Mouse (Mus musculus) erythroblast, embryonic 14.5 days (primary cell): ENCODE measurements around the gene Xylt1. TPM values are rescaled to one million over a fixed set of nuclear protein-coding genes. Genes with fewer than 3 reads are reported as not detected.

ENCODE experiments used
- H3K27me3 ChIP-seq: 2 replicates; pipeline ENCODE4 v1.6.1; 2012; ENCODE audit warnings: inconsistent platforms; ENCODE audit not compliant: control insufficient read depth
- H3K36me3 ChIP-seq: 2 replicates; pipeline ENCODE4 v1.6.1; 2012; ENCODE audit warnings: mild to moderate bottlenecking, inconsistent platforms; ENCODE audit not compliant: control insufficient read depth
- H3K4me1 ChIP-seq: 2 replicates; pipeline ENCODE4 v1.6.1; 2012; ENCODE audit warnings: inconsistent platforms; ENCODE audit not compliant: control insufficient read depth
- H3K4me3 ChIP-seq: replicated peaks from 2 replicates; pipeline ENCODE3; 2012; ENCODE audit warnings: moderate library complexity, mild to moderate bottlenecking, inconsistent platforms
- H3K9me3 ChIP-seq: 2 replicates; pipeline ENCODE4 v1.6.1; 2012; ENCODE audit warnings: low read length, inconsistent platforms, mixed read lengths; ENCODE audit not compliant: control insufficient read depth
- GATA1 ChIP-seq: IDR thresholded peaks from 2 replicates; pipeline ENCODE4 v1.6.1; 2012; ENCODE audit warnings: low read length, inconsistent platforms, mixed read lengths
- TAL1 ChIP-seq: IDR thresholded peaks from 3 replicates; pipeline ENCODE4 v1.6.1; 2012; ENCODE audit warnings: low read length, inconsistent platforms, mixed read lengths
- polyA plus RNA-seq: library from polyadenylated mRNA; stranded (reverse); fragments of >175 nt; gene quantifications from 2 replicates; pipeline ENCODE4 v1.2.3, GENCODE M21; 2012

Xylt1 gene
- polyA plus RNA-seq, 1 experiment = 0.01 TPM

DNA sequence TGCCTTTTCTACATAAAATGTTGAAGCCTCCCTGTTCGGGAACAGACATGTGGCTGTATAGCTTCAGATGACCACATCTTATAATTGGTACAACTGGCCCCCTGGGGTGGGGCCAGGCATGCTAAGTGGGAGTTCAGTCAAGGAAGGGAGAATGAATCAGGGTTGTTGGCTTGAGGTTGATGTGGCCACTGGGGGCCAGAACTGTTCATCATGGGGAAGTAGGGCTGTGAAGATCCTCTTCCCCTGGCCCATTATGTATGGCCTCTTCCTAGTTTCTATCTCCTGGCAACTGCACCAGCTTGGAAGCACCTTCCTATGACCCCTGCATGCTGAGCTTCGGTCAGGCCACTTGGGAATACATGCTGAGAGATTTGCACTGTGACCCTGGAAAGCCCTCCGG lies 145.8 kb downstream of the Xylt1 start:
- H3K4me3 ChIP-seq = no peak overlapping the region
- no peaks in the 10 kb centered on the region for H3K4me1 ChIP-seq
- H3K9me3 ChIP-seq = no peaks in the 10 kb centered on the region
- TF ChIP-seq GATA1 (no peak), TAL1 (no peak)
- H3K27me3 ChIP-seq = no peaks in the 10 kb centered on the region
- H3K36me3 ChIP-seq = no peaks in the 10 kb centered on the region

DNA sequence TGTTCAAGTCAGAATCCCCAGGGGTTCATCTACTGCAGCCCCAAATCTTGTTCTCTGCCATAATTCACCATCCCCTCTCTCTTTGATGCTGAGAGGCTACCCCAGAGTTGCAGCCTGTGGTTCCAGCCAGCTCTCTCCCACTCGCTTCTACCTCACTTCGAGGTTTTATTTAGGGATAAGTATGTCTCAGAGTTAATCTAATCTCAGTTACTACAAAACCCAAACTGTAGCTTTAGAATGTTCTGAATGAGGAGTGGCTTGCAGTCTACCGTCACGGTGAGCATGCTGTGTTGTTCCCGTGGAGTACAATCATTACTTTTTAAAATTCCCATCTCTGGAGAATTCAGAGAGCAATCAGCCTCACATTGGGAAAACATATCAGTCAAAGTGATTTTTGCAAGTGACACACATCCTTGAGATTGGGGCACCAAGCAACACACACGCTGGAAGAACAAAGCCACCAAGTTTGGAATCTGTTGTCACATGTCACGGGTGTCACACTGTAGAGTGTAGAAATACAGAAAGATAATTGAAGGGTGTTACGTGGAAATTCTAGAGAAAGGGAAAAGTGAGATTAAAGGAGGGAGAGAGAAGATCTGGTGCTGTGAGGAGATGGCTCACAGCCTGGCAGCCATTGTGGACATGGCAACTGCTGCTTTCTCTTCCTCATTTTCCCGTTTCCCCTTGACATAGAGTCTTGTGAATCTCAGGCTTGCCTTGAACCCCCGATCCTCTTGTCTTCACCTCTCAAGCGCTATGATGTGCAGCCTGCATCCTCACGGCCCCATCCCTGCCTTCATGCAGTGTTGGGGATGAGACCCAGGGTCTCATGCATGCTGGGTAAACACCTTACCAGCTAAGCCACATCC lies 149.2 kb downstream of the Xylt1 start:
- no peaks in the 10 kb centered on the region for H3K36me3 ChIP-seq
- no peaks in the 10 kb centered on the region for H3K27me3 ChIP-seq
- no peak overlapping the region for H3K4me3 ChIP-seq
- no peaks in the 10 kb centered on the region for H3K4me1 ChIP-seq
- H3K9me3 ChIP-seq = no peaks in the 10 kb centered on the region
- TF ChIP-seq TAL1 (no peak), GATA1 (no peak)

DNA sequence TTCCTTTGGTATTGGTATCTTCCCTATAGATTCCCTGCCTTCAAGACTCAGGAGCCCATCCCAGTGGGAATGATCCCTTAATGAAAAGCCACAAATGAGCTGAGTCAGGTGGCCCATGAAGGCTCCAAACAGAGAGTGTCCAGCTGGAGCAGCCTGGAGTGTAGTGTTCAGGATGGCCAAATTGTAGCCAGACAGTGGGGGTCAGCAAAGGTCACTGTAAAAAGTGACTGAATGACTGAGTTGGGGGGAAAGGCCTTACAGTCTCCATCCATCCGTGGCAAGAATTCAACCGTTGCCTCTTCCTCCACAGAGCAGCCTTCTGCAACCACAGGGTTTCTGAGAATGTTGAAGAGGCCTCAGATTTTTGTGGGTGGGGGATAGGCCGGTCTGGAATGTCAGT lies 151.9 kb downstream of the Xylt1 start:
- H3K36me3 ChIP-seq = no peaks in the 10 kb centered on the region
- H3K27me3 ChIP-seq = no peaks in the 10 kb centered on the region
- H3K4me1 ChIP-seq = no peaks in the 10 kb centered on the region
- TF ChIP-seq TAL1 (no peak), GATA1 (no peak)
- H3K9me3 ChIP-seq = no peaks in the 10 kb centered on the region
- no peak overlapping the region for H3K4me3 ChIP-seq

DNA sequence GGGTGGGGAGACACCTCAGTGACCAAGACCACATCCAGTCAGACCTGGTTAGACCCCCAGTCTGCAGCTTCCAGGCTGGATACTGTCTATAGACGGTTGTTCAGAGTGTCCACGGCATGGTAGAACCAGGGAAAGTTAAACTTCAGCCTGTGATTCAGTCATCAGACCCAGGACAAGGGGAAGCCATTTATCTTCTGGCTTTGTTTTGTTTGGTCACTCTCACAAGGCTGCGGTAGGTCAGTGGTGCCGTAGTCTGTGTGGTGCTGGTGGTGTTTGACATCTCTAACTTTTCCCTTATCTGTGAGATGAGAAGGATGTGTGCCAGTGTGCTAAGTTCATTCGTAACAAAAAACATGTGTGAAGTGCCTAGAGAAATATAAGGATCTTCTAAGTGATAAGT lies 152.4 kb downstream of the Xylt1 start:
- no peaks in the 10 kb centered on the region for H3K9me3 ChIP-seq
- TF ChIP-seq TAL1 (no peak), GATA1 (no peak)

DNA sequence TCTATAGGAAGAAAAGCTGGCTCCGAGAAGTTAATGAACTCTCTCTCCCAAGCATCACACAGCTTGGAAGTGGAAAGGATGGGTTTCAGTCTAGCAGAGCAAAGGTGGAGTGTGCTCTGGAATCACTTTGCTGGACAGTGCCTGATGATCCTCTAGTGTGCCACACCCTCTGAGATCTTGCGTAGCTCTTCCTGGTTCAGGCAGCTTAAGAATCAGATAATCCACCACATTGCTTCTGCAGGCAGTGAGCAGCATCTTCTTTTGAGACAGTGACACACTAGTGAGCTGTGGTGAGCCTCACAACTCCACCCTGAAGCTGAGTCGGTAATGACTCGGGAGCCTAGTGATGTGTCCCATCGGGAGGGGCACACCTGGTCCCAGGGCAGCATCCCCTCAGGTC lies 159.2 kb downstream of the Xylt1 start:
- Histone ChIP-seq H3K36me3 (no peaks in the 10 kb centered on the region), H3K4me3 (no peak overlapping the region), H3K4me1 (no peaks in the 10 kb centered on the region), H3K27me3 (no peaks in the 10 kb centered on the region), H3K9me3 (no peaks in the 10 kb centered on the region)
- TF ChIP-seq GATA1 (no peak), TAL1 (no peak)

More for the DNA sequence above, 152.4 kb downstream of the Xylt1 start:
- no peaks in the 10 kb centered on the region for H3K4me1 ChIP-seq
- H3K27me3 ChIP-seq = no peaks in the 10 kb centered on the region
- H3K36me3 ChIP-seq = no peaks in the 10 kb centered on the region
- no peak overlapping the region for H3K4me3 ChIP-seq

DNA sequence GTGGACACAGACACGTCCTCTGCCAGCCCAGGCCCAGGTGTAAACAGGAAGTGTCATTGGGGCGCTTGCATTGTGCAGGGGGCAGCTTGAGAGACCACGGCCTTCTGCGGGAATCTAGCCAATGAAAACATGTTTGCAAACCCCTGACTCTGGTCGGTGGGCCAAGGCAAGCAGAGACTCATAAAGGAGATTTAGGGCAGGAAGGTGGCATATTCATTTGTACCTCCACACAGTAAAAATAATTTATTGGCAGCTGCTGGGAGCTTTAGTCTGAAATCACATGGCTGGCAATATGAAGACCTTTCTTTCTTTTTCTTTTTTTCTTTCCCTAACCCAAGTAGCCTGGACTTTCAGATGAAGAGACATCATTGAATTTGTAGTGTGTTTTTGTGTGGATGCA lies 159.6 kb downstream of the Xylt1 start:
- Histone ChIP-seq H3K4me1 (no peaks in the 10 kb centered on the region), H3K36me3 (no peaks in the 10 kb centered on the region), H3K4me3 (no peak overlapping the region), H3K27me3 (no peaks in the 10 kb centered on the region), H3K9me3 (no peaks in the 10 kb centered on the region)
- no peak for TF ChIP-seq GATA1
- no peak for TF ChIP-seq TAL1

DNA sequence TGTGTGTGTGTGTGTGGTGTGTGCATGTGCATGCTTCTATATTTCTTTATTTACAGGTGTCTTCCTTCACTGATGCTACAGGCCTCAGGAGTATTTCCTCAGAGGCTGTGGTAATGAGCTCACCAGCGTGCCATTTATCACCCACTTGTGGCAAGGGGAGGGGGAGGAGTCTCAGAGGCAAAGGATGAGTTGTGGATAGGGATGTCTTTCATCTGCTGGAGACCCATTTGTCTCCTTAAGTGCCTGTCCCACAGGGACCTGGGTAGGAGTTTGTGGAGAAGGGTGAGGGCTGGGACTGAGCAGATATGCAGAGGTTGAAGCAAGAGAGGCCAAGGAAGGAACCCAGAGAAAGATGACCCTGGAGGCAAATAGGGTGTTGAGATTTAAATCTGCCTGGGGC lies 160.3 kb downstream of the Xylt1 start:
- Histone ChIP-seq H3K9me3 (no peaks in the 10 kb centered on the region), H3K4me1 (no peaks in the 10 kb centered on the region), H3K36me3 (no peaks in the 10 kb centered on the region), H3K4me3 (no peak overlapping the region), H3K27me3 (no peaks in the 10 kb centered on the region)
- TF ChIP-seq GATA1 = no peak

GRCm38 (mm10) chr7:117541681-117542080 lies 160.9 kb downstream of the Xylt1 start:
- Histone ChIP-seq H3K36me3 (no peaks in the 10 kb centered on the region), H3K4me1 (no peaks in the 10 kb centered on the region), H3K27me3 (no peaks in the 10 kb centered on the region), H3K9me3 (no peaks in the 10 kb centered on the region), H3K4me3 (no peak overlapping the region)
- TF ChIP-seq GATA1 (no peak), TAL1 (no peak)

DNA sequence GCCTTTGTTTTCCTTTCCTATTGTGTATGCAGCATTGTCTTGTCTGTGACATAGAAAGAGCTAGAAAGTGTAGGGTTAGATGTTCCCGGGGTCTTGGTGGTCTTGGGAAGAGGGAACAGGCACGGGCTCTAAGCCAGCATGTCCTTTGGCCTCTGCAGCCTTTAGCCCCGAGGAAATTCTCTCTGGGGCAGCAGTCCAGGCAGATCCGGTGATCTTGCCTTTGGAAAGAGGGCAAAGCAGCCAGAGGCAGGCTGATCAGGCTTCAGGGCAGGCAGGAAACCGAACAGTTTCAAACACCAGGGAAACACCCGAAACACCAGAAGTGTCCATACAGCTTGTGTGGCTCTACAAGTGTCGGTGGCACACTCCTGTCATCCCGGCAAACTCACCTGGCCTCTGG lies 162.3 kb downstream of the Xylt1 start:
- TF ChIP-seq GATA1 (no peak), TAL1 (no peak)
- H3K27me3 ChIP-seq = no peaks in the 10 kb centered on the region

DNA sequence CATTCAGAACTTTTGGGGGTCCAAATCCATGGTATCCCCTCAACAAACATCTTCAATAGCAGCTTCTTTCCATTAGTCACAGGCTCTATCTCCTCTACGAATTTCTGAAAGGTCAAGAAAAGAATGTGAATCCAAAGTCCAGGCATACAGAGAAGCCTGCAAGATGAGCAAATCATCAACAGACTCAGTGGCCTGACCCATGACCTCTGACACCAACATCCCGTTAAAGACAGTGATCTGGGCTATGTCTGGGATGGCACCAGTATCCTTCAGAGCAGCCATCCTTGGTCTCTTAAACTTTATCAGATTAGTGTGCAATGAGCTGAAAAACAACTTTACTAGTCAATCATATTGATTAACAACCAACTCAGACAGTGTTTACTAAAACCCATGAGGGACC lies 163.3 kb downstream of the Xylt1 start:
- Histone ChIP-seq H3K9me3 (no peaks in the 10 kb centered on the region), H3K4me3 (no peak overlapping the region), H3K4me1 (no peaks in the 10 kb centered on the region), H3K27me3 (no peaks in the 10 kb centered on the region), H3K36me3 (no peaks in the 10 kb centered on the region)
- TF ChIP-seq GATA1 (no peak), TAL1 (no peak)

More for the DNA sequence above, 162.3 kb downstream of the Xylt1 start:
- no peaks in the 10 kb centered on the region for H3K4me1 ChIP-seq
- no peak overlapping the region for H3K4me3 ChIP-seq
- H3K36me3 ChIP-seq = no peaks in the 10 kb centered on the region
- H3K9me3 ChIP-seq = no peaks in the 10 kb centered on the region
